Mouse (Mus musculus): Measurements from ENCODE around the gene Pate2. TPM values are rescaled to one million over a fixed set of nuclear protein-coding genes. Genes with fewer than 3 reads are reported as not detected.

Pate2 gene
- total RNA-seq (2022): not detected

DNA sequence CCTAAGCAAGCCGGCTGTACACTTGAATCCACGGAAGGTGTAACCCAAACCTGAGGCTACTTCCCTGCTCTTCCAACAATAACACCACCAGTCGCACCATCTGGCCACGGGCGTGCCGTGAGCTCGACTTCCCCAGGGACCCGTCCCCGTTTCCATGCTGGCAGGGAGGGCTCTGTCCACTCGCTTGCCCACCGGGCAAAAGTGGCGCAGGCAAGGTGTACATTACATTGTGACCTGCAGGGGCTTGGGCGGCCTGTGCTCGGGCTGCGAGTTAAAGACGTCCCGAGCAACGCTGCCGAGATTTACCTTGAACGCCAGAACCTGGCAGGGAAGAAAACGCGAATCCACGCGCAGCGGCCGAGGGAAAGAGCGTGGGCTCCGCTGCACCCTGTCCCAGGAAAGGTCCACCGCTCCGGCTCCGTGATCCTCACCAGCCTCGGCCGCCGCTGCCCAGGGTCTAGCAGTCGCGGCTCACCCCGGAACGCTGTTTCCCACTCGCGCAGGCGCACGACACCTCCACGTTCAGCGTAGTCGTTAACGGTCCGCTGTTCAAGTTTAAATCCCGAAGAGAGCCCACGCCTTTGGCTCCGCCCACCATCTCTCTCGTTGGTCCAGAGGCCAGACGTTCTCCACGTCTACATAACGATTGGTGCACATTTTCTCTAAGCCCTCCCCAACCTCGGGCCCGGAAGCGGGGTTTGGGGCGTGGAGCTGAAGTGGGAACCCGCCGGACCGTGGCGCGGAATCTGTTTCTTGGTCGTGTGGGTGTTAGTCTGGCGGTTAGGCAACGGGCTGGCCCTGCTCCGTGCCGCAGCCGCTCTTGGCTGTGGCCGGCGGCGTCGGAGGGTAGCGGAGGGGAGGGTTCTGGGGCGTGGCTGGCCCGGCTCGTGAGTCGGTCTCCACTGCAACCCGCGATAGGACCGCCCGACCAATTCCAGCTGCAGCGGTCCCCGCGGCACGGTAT is at the start of gene Pate2, which contains the start of gene Hyls1:
Gene Pate2, plus strand, starts transcription at position 714 of the 964 bp plus-strand sequence.
Gene Hyls1, minus strand, starts transcription at position 828 of the 964 bp plus-strand sequence.
- peak; percentile 78 to 88 for DNase-seq (ENCODE audit: low spot score in 2 of 2)

DNA sequence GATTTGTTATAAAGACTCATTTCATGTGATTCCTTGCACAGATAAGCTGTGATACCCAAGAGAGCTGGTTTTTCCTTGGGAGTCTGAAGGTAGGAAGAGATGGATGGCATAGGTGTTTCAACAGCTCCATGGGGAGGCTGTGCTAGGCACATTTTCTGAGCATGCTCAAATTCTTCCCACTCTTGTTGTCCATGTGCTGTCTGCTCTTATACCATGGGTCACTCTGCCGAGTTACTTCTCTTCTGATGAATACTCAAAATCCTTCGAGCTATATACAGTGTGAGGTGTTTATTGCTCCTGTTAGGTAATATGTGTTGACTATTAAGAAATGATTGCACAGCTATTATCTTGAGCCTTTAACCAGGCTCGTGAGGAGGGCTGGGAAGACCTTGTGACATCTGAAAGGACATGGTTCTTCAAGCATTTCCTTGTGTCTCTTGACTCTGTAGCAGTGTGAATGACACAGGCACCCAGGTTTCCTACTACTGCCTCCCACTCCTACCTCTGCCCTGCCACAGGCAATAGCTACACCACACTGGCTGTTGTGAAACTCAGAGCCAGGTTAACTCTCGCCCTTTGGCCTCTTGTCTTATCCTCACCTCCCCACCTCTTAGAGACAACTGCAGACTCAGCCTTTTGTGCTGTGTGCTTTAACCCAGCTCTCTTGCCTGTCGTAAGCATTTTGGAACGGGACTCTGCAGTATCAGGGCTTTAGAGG is 49.3 kb upstream of the Pate2 start:
- no peak for DNase-seq (ENCODE audit: low spot score in 2 of 2)

- no peak for DNase-seq (ENCODE audit: low spot score in 2 of 2)
Observed at GRCm38 (mm10) chr9:35522241-35522640, 47.8 kb upstream of the Pate2 start.

DNA sequence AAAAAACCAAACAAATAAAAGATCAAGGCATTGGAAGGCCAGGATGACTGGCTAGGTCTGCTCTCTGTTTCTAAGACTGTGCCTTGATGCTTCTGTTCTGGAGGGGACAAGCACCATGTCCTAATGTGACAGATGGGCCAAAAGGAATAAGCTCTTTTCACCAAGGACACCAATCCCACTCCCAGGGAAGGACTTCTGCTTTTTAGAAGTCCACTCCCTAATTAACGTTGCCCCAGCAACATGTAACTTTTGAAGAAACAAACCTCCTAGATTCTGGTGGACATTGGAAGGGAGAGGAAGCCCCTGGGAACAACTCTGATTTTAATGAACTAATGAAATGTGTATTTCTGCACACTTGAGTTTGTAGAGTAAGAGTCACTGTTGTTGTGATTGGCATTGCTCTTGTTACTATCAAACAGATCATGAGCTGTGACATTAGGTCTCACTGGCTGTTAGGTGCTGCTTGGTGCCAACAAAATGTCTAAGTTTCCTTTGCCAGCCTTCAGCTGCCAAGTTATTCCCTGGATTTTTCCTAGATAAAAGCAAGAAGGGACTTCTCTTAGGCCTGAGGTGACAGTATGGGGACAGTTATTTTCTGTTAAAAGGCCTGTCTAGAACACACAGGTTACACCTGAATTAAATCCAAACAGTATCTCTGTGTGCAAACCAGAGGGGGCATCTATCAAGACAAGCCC is 47.1 kb upstream of the Pate2 start:
- no peak for DNase-seq (ENCODE audit: low spot score in 2 of 2)

DNA sequence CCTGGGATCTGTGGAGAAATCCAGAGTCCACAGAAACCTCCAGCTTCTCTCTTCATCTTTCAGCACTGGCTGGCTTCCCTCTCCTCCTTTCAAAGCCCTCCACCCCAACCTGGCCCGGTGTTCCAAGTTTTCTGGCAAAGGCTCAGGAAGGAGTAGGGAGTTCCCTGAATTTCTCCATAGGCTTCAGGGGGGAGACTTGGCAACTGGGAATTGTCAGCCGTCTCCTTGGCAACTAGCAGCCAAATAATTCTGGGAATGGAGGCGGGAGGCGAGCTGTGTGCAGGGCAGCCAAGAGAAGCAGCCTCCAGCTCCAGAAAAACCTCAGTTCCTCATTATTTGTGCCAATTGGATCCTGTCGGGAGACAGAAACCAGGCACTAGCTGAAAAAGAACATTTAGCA is 46.5 kb upstream of the Pate2 start:
- peak in 1 of 2 experiments; percentile 42 for DNase-seq (ENCODE audit: low spot score in 2 of 2)

- peak; percentile 46 to 50 for DNase-seq (ENCODE audit: low spot score in 2 of 2)
Observed at GRCm38 (mm10) chr9:35523941-35524411, 46.1 kb upstream of the Pate2 start.

DNA sequence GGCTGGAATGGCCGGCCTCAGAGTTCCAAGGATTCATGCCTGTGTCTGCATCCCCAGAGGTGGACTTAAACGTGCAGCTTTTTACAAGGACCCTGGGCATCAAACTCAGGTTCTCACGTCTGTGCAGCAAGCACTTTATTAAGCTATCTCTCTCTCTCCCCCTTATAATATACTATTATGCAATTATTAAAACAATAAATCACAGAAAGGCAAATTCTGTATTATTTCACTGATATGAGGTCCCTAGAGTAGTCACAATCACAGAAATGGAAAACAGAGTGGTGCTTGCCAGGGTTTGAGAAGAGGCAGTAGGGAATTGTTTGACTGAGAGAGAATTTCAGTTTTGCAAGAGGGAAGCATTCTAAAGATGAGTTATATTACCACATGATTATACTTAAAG is 40.9 kb upstream of the Pate2 start:
- DNase-seq (ENCODE audit: low spot score in 2 of 2): no peak

DNA sequence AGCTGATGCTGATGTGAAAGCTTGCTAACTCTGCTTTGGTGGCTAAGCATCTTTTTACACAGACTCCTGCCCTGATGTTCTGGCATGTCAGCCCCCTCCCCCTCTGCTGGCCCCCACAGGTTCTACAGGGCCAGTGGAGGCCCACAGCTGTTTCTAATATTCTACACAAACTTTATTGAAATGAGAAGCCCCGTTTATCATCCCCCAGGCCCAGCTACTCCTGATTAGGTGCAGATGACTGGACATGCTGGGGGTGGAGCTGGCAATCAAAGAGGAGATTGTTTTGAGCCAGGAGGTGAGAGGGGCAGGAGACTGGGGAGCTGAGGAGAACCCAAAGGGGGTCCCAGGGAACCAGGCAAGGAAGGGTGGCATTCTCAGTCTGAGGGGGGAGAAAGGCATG is 40.3 kb upstream of the Pate2 start:
- no peak for DNase-seq (ENCODE audit: low spot score in 2 of 2)

GRCm38 (mm10) chr9:35533266-35533665 is 36.8 kb upstream of the Pate2 start:
- no peak for DNase-seq (ENCODE audit: low spot score in 2 of 2)

DNA sequence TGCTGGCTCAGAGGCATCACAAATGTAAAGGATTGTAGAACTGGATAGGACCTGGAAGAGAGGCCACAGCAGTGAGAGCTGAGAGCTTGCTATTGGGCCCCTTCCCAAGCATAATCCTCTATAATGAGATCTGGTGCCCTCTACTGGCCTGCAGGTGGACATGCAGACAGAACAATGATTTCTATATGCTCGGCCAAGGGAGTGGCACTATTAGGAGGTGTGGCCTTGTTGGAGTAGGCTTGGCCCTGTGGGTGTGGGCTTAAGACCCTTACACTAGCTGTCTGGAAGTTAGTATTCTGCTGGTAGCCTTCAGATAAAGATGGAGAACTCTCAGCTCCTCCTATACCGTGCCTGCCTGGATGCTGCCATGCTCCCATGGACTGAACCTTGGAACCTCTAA is 35.0 kb upstream of the Pate2 start:
- DNase-seq (ENCODE audit: low spot score in 2 of 2): no peak

DNA sequence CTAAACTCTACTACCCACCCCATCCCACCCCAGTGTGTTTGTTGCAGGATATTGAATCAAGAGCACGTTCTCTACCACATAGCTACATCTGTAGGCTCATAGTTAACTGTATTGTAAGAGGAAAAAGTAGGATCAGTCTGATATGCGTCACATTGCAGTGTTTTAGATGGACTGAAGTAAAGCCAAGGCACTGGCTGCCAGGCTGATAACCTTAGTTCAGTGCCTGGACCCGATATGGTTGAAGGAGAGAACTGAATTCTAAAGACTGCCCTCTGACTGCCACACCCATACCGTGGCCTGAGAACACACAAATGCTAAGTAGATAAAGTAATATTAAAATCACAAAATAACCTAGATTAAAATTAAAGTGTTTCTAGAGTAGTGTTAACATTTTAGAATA is 34.2 kb upstream of the Pate2 start:
- DNase-seq (ENCODE audit: low spot score in 2 of 2): no peak

- DNase-seq (ENCODE audit: low spot score in 2 of 2): no peak
Observed at GRCm38 (mm10) chr9:35539001-35539750, 30.9 kb upstream of the Pate2 start.

DNA sequence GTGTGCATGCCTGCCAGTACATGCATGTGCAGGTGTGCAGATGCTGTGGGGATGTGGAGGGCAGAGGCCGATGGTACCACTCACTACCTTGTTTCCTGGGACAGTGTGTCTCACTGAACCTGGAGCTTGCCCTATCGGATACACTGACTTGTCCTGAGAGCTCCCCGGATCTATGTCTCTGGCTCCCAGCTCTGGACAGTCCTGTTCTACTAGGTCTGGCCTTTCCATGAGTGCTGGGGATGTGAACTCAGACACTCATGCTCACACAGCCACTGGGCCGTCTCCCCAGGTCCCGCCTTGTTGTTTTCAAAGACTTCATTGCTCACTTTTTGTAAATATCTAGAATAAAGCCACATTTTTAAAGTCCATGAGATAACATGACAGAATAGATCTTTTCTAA is 29.1 kb upstream of the Pate2 start:
- no peak for DNase-seq (ENCODE audit: low spot score in 2 of 2)

DNA sequence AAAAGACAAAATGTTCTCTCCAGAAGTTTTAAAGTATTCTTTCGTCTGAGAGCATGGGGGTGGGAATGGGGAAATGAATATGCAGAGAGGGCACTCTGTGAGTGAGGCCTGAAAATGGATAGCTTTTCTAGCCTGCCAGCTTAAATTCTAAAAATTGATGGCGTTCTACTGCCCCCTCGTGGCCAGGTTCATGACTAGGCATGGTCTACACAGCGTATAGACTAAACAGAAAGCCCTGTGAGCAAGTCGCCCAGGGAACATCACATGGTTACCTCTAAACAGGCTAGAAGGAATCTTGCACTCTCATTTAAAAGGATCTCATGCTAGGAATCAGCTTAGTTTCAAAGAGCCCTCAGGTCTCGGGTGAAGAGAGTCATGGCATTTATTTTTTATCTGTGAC is 28.6 kb upstream of the Pate2 start:
- peak; percentile 52 to 56 for DNase-seq (ENCODE audit: low spot score in 2 of 2)

DNA sequence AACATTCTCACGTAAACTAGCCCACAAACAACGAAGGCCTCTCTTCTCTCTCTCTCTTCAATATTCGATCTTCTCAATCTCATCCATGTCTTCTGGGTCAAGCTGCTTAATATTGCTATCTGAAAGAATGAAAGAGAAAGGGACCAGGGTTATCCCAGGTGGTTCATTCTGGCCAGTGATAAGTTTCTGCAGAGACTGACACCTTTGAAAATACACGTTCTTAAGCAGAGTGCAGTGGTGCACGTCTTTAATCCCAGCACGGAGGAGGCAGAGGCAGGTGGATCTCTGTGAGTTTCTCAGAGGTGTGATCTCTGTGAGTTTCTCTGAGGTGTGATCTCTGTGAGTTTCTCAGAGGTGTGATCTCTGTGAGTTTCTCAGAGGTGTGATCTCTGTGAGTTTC is 28.1 kb upstream of the Pate2 start:
- no peak for DNase-seq (ENCODE audit: low spot score in 2 of 2)

DNA sequence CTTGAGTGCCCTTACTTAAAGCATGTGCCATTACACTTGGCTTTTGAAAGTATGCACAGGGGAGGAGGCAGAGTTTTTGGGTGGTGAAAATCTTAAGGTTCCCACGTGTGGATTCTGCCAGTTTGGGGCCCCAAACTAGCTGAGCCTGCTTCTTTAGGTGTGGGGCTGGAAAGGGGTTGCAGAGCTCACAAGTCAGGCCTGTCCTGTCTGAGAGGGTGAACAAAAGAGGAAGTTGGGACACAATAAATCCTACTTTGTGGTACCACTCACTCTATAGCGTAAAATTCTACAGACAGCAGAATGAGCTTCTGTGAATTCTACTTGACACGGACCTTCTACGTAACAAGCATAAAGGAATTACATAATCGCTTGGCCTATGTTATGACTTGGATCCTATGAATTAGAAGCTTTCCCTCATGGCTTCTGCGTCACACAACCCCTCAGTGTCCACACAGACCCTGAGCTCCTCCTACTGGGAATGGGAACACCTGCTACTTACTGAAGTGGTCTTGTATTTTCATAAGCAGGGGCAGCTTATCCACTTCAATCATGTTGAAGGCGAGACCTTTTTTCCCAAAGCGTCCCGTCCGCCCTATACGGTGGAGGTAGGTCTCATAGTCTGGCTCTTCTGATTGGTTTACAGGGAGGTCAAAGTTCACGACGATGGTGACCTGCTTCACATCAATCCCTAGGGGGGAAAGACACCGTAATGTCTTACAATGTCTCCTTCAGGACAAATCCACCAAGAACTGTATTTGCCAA is 26.8 kb upstream of the Pate2 start:
- no peak for DNase-seq (ENCODE audit: low spot score in 2 of 2)

- no peak for DNase-seq (ENCODE audit: low spot score in 2 of 2)
Observed at GRCm38 (mm10) chr9:35544666-35545065, 25.4 kb upstream of the Pate2 start.

DNA sequence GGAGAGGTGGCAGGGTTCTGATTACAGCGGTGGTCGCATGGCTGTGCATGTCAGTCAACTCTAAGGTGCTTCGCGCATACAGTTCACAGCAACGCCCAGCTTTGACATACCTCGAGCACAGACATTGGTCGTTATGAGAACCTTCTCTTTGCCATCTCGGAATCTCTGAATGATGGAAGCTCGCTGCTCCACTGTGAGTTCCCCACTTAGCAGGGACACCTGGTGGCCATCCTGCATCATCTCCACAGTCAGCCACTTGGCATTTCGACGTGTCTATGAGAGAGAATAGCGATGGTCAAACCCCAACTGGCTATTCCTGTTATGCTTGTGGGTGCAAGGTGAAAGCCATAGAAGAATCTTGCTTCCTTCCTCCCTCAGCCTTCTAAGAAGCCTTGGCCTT is 24.4 kb upstream of the Pate2 start:
- no peak for DNase-seq (ENCODE audit: low spot score in 2 of 2)

DNA sequence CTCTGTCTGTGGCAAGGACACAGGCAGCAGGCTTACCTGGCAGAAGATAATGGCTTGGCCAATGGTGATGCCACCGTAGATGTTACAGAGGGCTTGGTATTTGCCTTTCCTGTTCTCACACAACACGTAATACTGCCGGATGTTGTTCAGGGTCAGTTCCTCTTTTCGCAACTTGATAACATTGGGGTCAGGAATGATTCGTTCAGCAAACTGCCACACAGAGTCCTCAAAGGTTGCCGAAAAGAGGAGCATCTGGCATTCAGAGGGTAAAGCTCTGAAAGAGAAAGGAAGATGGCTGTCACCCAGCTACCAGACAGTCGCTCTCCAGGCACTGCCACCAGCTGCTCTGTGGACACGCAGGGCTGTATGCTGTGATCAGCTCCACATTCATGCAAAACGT is 23.3 kb upstream of the Pate2 start:
- DNase-seq (ENCODE audit: low spot score in 2 of 2): no peak

DNA sequence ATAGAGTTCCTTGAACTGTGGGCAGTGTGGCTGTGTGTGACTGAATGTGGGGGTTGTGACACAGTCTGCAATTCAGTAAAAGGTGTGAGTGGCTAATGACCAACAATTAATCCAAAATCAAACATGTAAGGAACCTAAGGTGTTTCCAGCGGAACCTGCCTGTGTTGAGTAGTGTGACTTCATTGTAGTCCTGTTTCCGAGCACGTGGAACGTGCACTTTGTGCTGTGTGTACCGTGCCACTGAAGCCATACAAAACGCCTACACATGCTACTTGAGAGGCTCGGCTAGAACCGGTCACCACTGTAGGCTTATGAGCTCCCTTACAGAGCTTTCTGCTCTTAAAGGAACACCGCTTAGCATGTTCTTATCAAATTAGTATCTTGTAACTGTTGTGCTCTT is 21.6 kb upstream of the Pate2 start:
- no peak for DNase-seq (ENCODE audit: low spot score in 2 of 2)

All from gastrocnemius, adult 8-10 months (tissue).